23 mouse cellular contexts compared by ENCODE assay signal in the genomic region with DNA sequence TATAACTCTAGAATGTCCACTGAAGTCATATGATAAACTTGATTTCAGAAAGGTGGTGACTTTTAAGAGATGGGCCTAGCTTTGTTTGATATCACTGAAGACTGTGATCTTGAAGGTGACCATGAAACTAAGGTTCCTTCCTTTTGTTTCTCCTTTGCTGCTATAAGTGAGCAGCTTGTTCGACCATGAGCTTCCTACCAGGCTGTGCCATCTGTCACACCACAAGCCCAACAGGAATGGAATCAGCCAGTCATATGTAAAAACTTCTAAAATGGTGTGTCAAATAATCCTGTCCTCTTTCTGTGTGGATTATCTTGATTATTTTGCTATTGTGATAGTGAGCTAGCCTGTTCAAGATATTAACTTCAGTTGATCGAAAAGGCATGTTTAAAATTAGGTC.
DNase-seq lines count a peak whose midpoint lies in the region; ATAC-seq lines count a peak whose summit lies in the region.
"Had no signal": no experiment of that assay in that cellular context is flagged by ENCODE, and none has a peak within 500 bp of the region (broad histone marks: within the 10 kb centered on the region; RNA-seq: fewer than 3 reads in every experiment).

No protein-coding gene starts in this region.

- 81% methylated on average over 2 of the region's 2 CpGs for WGBS in forebrain, embryonic 14.5 days
- 68% methylated on average over 2 of the region's 2 CpGs for WGBS in forebrain, embryonic 16.5 days
- 82% methylated on average over 2 of the region's 2 CpGs for WGBS in heart, embryonic 12.5 days
- WGBS in neural tube, embryonic 15.5 days, result 80% methylated on average over 2 of the region's 2 CpGs

- H3K9ac ChIP-seq in forebrain, embryonic 14.5 days (ENCODE audit: low read length), result no peak overlapping the region
- H3K9ac ChIP-seq in forebrain, embryonic 16.5 days (replicated peaks; ENCODE audit: low read depth, low read length), result no peak overlapping the region
- H3K9ac ChIP-seq in heart, embryonic 12.5 days, result no peak overlapping the region
- no peak overlapping the region for H3K9ac ChIP-seq in neural tube, embryonic 15.5 days (replicated peaks)
- H3K9ac ChIP-seq: heart, embryonic 13.5 days; kidney, embryonic 15.5 days; limb, embryonic 12.5 days; liver, postnatal 0 days had no signal

- DNase-seq in forebrain, embryonic 14.5 days (ENCODE audit: low spot score), result peak; percentile 37
- peak; percentile 43 for DNase-seq in left cerebral cortex, postnatal 4 days
- no peak for DNase-seq in left cerebral cortex, adult 8-10 months (ENCODE audit: low spot score in 2 of 2)
- peak; percentile 89 for DNase-seq in cerebellum, adult 9-10 months
- DNase-seq: adrenal gland, postnatal 10 days; gastrocnemius, postnatal 14 days; heart, adult 18-20 months; heart, postnatal 14 days; kidney, adult 11 months; kidney, postnatal 4 days; liver, postnatal 0 days; thymus, adult 2 months had no signal

- H3K4me1 ChIP-seq in forebrain, embryonic 14.5 days (ENCODE audit: control insufficient read depth, insufficient read depth, low read length), result peaks cover 6% of the 10 kb centered on the region; the same call in 1 of the 2 replicates
- H3K4me1 ChIP-seq in forebrain, embryonic 16.5 days (replicated peaks; ENCODE audit: control insufficient read depth, insufficient read depth, low read length), result peaks cover 2% of the 10 kb centered on the region; the same call in 1 of the 2 replicates
- peaks cover 2% of the 10 kb centered on the region; the same call in 1 of the 2 replicates for H3K4me1 ChIP-seq in heart, embryonic 12.5 days (replicated peaks)
- H3K4me1 ChIP-seq in neural tube, embryonic 15.5 days, result no peaks in the 10 kb centered on the region
- H3K4me1 ChIP-seq: kidney, embryonic 15.5 days; limb, embryonic 12.5 days had no signal

- intact Hi-C loops in left cerebral cortex, postnatal 4 days (cut with DNase I), result no loop called here

- H3K4me2 ChIP-seq in forebrain, embryonic 14.5 days (ENCODE audit: low read length), result no peak overlapping the region
- no peak overlapping the region for H3K4me2 ChIP-seq in forebrain, embryonic 16.5 days (ENCODE audit: low read length)
- no peak overlapping the region for H3K4me2 ChIP-seq in heart, embryonic 12.5 days
- H3K4me2 ChIP-seq in neural tube, embryonic 15.5 days, result no peak overlapping the region
- H3K4me2 ChIP-seq: heart, embryonic 13.5 days; kidney, embryonic 15.5 days; limb, embryonic 12.5 days; liver, embryonic 11.5 days had no signal

- H3K27ac ChIP-seq in forebrain, embryonic 14.5 days (ENCODE audit: low read depth, low read length), result no peak overlapping the region
- H3K27ac ChIP-seq in forebrain, embryonic 16.5 days (ENCODE audit: low read length), result no peak overlapping the region
- H3K27ac ChIP-seq in heart, embryonic 12.5 days (ENCODE audit: poor library complexity, severe bottlenecking), result no peak overlapping the region
- H3K27ac ChIP-seq in neural tube, embryonic 15.5 days (replicated peaks), result no peak overlapping the region
- H3K27ac ChIP-seq: heart, embryonic 13.5 days; kidney, embryonic 15.5 days; limb, embryonic 12.5 days; macrophage; stomach, postnatal 0 days had no signal

- no peak for ATAC-seq in forebrain, embryonic 14.5 days
- ATAC-seq in forebrain, embryonic 16.5 days, result no peak
- no peak for ATAC-seq in erythroblast, adult 5-6 weeks (replicated peaks; ENCODE audit: low FRiP score, poor library complexity, severe bottlenecking)
- no peak for ATAC-seq in heart, embryonic 12.5 days (ENCODE audit: insufficient number of reproducible peaks, low FRiP score)
- ATAC-seq in neural tube, embryonic 15.5 days (ENCODE audit: low FRiP score), result no peak
- ATAC-seq: liver, postnatal 0 days; lung, postnatal 0 days had no signal

- peaks cover 13% of the 10 kb centered on the region for H3K36me3 ChIP-seq in forebrain, embryonic 14.5 days (ENCODE audit: control insufficient read depth, insufficient read depth, low read length)
- peaks cover 3% of the 10 kb centered on the region; the same call in 1 of the 2 replicates for H3K36me3 ChIP-seq in forebrain, embryonic 16.5 days (ENCODE audit: control insufficient read depth, insufficient read depth)
- H3K36me3 ChIP-seq in heart, embryonic 12.5 days, result peaks cover 6% of the 10 kb centered on the region
- peaks cover 3% of the 10 kb centered on the region; the same call in 1 of the 2 replicates for H3K36me3 ChIP-seq in neural tube, embryonic 15.5 days
- H3K36me3 ChIP-seq: kidney, embryonic 15.5 days had no signal

- no peak overlapping the region for H3K4me3 ChIP-seq in forebrain, embryonic 14.5 days (ENCODE audit: low read depth, low read length)
- no peak overlapping the region for H3K4me3 ChIP-seq in forebrain, embryonic 16.5 days (replicated peaks; ENCODE audit: low read length)
- H3K4me3 ChIP-seq in heart, embryonic 12.5 days, result no peak overlapping the region
- H3K4me3 ChIP-seq in neural tube, embryonic 15.5 days (replicated peaks), result no peak overlapping the region
- H3K4me3 ChIP-seq: heart, embryonic 13.5 days; kidney, embryonic 15.5 days; limb, embryonic 12.5 days had no signal

- no peaks in the 10 kb centered on the region for H3K9me3 ChIP-seq in forebrain, embryonic 14.5 days (replicated peaks; ENCODE audit: control insufficient read depth, low read length)
- H3K9me3 ChIP-seq in forebrain, embryonic 16.5 days (ENCODE audit: control insufficient read depth, low read length), result no peaks in the 10 kb centered on the region
- no peaks in the 10 kb centered on the region for H3K9me3 ChIP-seq in heart, embryonic 12.5 days (replicated peaks)
- no peaks in the 10 kb centered on the region for H3K9me3 ChIP-seq in neural tube, embryonic 15.5 days (replicated peaks)
- H3K9me3 ChIP-seq: heart, embryonic 13.5 days; kidney, embryonic 15.5 days; limb, embryonic 12.5 days had no signal

- no peaks in the 10 kb centered on the region for H3K27me3 ChIP-seq in forebrain, embryonic 14.5 days (replicated peaks; ENCODE audit: control insufficient read depth, insufficient read depth, low read length)
- no peaks in the 10 kb centered on the region for H3K27me3 ChIP-seq in forebrain, embryonic 16.5 days (replicated peaks; ENCODE audit: control insufficient read depth, insufficient read depth, low read length)
- no peaks in the 10 kb centered on the region for H3K27me3 ChIP-seq in heart, embryonic 12.5 days (replicated peaks)
- H3K27me3 ChIP-seq in neural tube, embryonic 15.5 days (replicated peaks), result no peaks in the 10 kb centered on the region
- H3K27me3 ChIP-seq: heart, embryonic 13.5 days; kidney, embryonic 15.5 days; limb, embryonic 12.5 days had no signal

Comparison
In these comparisons a context has a peak if more than half of its experiments do, and no peak if none do; other contexts are left out.
1. DNase-seq: peak in forebrain, embryonic 14.5 days (single experiment), left cerebral cortex, postnatal 4 days (single experiment) and cerebellum, adult 9-10 months (single experiment); none in left cerebral cortex, adult 8-10 months (0 of 2).